In the genomic region with DNA sequence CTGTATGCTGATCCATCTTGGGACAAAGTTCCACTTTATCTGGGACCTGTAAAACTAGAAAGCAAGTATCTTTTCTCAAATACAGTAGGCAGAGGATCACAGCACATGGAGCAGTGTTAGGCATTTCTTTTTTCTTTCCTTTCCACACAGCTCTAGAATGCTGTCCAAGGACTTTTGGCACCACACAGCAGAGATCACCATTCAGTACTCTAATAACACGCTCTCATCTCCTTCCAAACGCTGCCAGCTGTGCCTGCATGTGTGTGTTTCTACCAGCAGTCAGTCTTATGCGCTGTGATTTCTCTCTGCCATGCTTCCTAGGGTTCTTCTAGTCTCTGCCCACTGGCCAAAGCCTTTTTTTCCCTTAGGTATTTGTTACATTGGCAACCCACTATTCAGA, we compare ENCODE assay signal across 26 mouse cellular contexts. TPM values are rescaled to one million over a fixed set of nuclear protein-coding genes. Genes with fewer than 3 reads are reported as not detected.
A peak's percentile ranks its signal among the peaks of the same experiment; 100 is the strongest.
DNase-seq lines count a peak whose midpoint lies in the region; ATAC-seq and TF ChIP-seq lines count a peak whose summit lies in the region.
"Had no signal": no experiment of that assay in that cellular context is flagged by ENCODE, and none has a peak within 500 bp of the region (broad histone marks: within the 10 kb centered on the region; RNA-seq: fewer than 3 reads in every experiment).

No protein-coding gene starts in this region.

- H3K36me3 ChIP-seq in forebrain, postnatal 0 days (ENCODE audit: insufficient read depth), result peaks cover 50% of the 10 kb centered on the region
- peaks cover 93% of the 10 kb centered on the region for H3K36me3 ChIP-seq in forebrain, embryonic 10.5 days (replicated peaks)
- H3K36me3 ChIP-seq in midbrain, postnatal 0 days (ENCODE audit: insufficient read depth, low read length), result peaks cover 27% of the 10 kb centered on the region
- H3K36me3 ChIP-seq in midbrain, embryonic 10.5 days, result peaks cover 95% of the 10 kb centered on the region
- peaks cover 31% of the 10 kb centered on the region for H3K36me3 ChIP-seq in liver, postnatal 0 days (replicated peaks; ENCODE audit: insufficient read depth, low read length)

- H3K27me3 ChIP-seq in forebrain, postnatal 0 days (ENCODE audit: insufficient read depth, low read length), result no peaks in the 10 kb centered on the region
- H3K27me3 ChIP-seq in forebrain, embryonic 10.5 days (ENCODE audit: poor library complexity, severe bottlenecking), result no peaks in the 10 kb centered on the region
- no peaks in the 10 kb centered on the region for H3K27me3 ChIP-seq in midbrain, postnatal 0 days (ENCODE audit: insufficient read depth, low read length)
- H3K27me3 ChIP-seq in midbrain, embryonic 10.5 days (ENCODE audit: low read depth, poor library complexity, severe bottlenecking), result no peaks in the 10 kb centered on the region
- no peaks in the 10 kb centered on the region for H3K27me3 ChIP-seq in liver, postnatal 0 days (ENCODE audit: insufficient read depth, low read length)
- H3K27me3 ChIP-seq: embryonic facial prominence, embryonic 13.5 days; forebrain, embryonic 13.5 days; kidney, embryonic 15.5 days; liver, embryonic 15.5 days had no signal

- H3K27ac ChIP-seq in forebrain, postnatal 0 days (ENCODE audit: low read depth, low read length), result no peak overlapping the region; the same call in 1 of the 2 replicates
- H3K27ac ChIP-seq in forebrain, embryonic 10.5 days, result no peak overlapping the region
- H3K27ac ChIP-seq in midbrain, postnatal 0 days (ENCODE audit: low read depth, low read length), result no peak overlapping the region
- no peak overlapping the region for H3K27ac ChIP-seq in midbrain, embryonic 10.5 days (replicated peaks)
- no peak overlapping the region for H3K27ac ChIP-seq in liver, postnatal 0 days (ENCODE audit: low read depth)
- H3K27ac ChIP-seq: embryonic facial prominence, embryonic 13.5 days; forebrain, embryonic 13.5 days; hindbrain, embryonic 10.5 days; kidney, embryonic 15.5 days; left cerebral cortex, adult 2 months; limb, embryonic 10.5 days; liver, embryonic 15.5 days; stomach, postnatal 0 days had no signal

- H3K9ac ChIP-seq in forebrain, postnatal 0 days, result no peak overlapping the region
- no peak overlapping the region for H3K9ac ChIP-seq in midbrain, postnatal 0 days (replicated peaks; ENCODE audit: low read length, poor library complexity, severe bottlenecking)
- no peak overlapping the region for H3K9ac ChIP-seq in liver, postnatal 0 days (replicated peaks)
- H3K9ac ChIP-seq: embryonic facial prominence, embryonic 13.5 days; forebrain, embryonic 13.5 days; kidney, embryonic 15.5 days; liver, embryonic 15.5 days had no signal

- H3K4me3 ChIP-seq in forebrain, postnatal 0 days (ENCODE audit: low read depth, low read length), result no peak overlapping the region
- no peak overlapping the region for H3K4me3 ChIP-seq in forebrain, embryonic 10.5 days
- no peak overlapping the region for H3K4me3 ChIP-seq in midbrain, postnatal 0 days (ENCODE audit: low read depth, low read length)
- H3K4me3 ChIP-seq in midbrain, embryonic 10.5 days, result no peak overlapping the region
- H3K4me3 ChIP-seq in liver, postnatal 0 days (ENCODE audit: low read depth, low read length), result no peak overlapping the region
- H3K4me3 ChIP-seq: embryonic facial prominence, embryonic 13.5 days; erythroblast, embryonic 14.5 days; forebrain, embryonic 13.5 days; hindbrain, embryonic 10.5 days; kidney, embryonic 15.5 days; left cerebral cortex, adult 2 months; limb, embryonic 10.5 days; liver, embryonic 15.5 days had no signal

- no peak for TF ChIP-seq EP300 in liver, postnatal 0 days (IDR thresholded peaks at IDR 0.05; ENCODE audit: low read depth)

- 60% methylated on average over 3 of the region's 3 CpGs for WGBS in forebrain, postnatal 0 days
- 89% methylated on average over 3 of the region's 3 CpGs for WGBS in forebrain, embryonic 10.5 days
- 75% methylated on average over 3 of the region's 3 CpGs for WGBS in midbrain, postnatal 0 days
- 94% methylated on average over 3 of the region's 3 CpGs for WGBS in midbrain, embryonic 10.5 days
- 85% methylated on average over 3 of the region's 3 CpGs for WGBS in liver, postnatal 0 days (ENCODE audit: insufficient replicate concordance)

- H3K4me2 ChIP-seq in forebrain, postnatal 0 days (ENCODE audit: low read depth), result no peak overlapping the region
- H3K4me2 ChIP-seq in midbrain, postnatal 0 days (ENCODE audit: low read depth, low read length, poor library complexity, severe bottlenecking), result no peak overlapping the region
- H3K4me2 ChIP-seq in liver, postnatal 0 days (ENCODE audit: low read depth, low read length), result no peak overlapping the region
- H3K4me2 ChIP-seq: embryonic facial prominence, embryonic 13.5 days; forebrain, embryonic 13.5 days; kidney, embryonic 15.5 days; liver, embryonic 15.5 days had no signal

- peak; percentile 6 for DNase-seq in forebrain, postnatal 0 days
- DNase-seq in forebrain, embryonic 10.5 days (ENCODE audit: extremely low spot score, low spot score), result no peak
- DNase-seq in heart, adult 8-10 months (ENCODE audit: low spot score), result peak; percentile 11
- no peak for DNase-seq in heart, adult 9 months (ENCODE audit: low spot score in 2 of 2)
- DNase-seq in midbrain, postnatal 0 days (ENCODE audit: low spot score), result peak; percentile 32
- no peak for DNase-seq in midbrain, embryonic 10.5 days (ENCODE audit: low spot score)
- DNase-seq in liver, postnatal 0 days, result no peak
- DNase-seq: cerebellum, adult 8-10 months; cerebellum, postnatal 36 days; embryo, embryonic 11 days; kidney, postnatal 4 days; layer of hippocampus, adult 9-11 months; liver; lung, postnatal 4 days; thymus, adult 2 months; thymus, postnatal 4 days had no signal

- H3K4me1 ChIP-seq in forebrain, postnatal 0 days (ENCODE audit: insufficient read depth), result no peaks in the 10 kb centered on the region
- no peaks in the 10 kb centered on the region for H3K4me1 ChIP-seq in forebrain, embryonic 10.5 days
- no peaks in the 10 kb centered on the region for H3K4me1 ChIP-seq in midbrain, postnatal 0 days (ENCODE audit: insufficient read depth, low read length)
- H3K4me1 ChIP-seq in midbrain, embryonic 10.5 days, result no peaks in the 10 kb centered on the region
- 0 out of 2 replicates have a peak, but pooled peaks cover 1% of the 10 kb centered on the region for H3K4me1 ChIP-seq in liver, postnatal 0 days (ENCODE audit: insufficient read depth)
- H3K4me1 ChIP-seq: forebrain, embryonic 13.5 days; hindbrain, embryonic 10.5 days; kidney, embryonic 15.5 days; liver, embryonic 15.5 days had no signal

- ATAC-seq in forebrain, postnatal 0 days, result 0 out of 2 replicates have a peak, but pooled peaks have one; percentile 16
- ATAC-seq in midbrain, postnatal 0 days (ENCODE audit: low FRiP score), result no peak
- no peak for ATAC-seq in liver, postnatal 0 days
- ATAC-seq: forebrain, embryonic 13.5 days; intestine, postnatal 0 days had no signal

- H3K9me3 ChIP-seq in forebrain, postnatal 0 days (ENCODE audit: low read length), result no peaks in the 10 kb centered on the region
- peaks cover 6% of the 10 kb centered on the region for H3K9me3 ChIP-seq in forebrain, embryonic 10.5 days
- H3K9me3 ChIP-seq in midbrain, postnatal 0 days (ENCODE audit: low read length), result no peaks in the 10 kb centered on the region
- no peaks in the 10 kb centered on the region; the same call in 1 of the 2 replicates for H3K9me3 ChIP-seq in midbrain, embryonic 10.5 days (replicated peaks)
- no peaks in the 10 kb centered on the region for H3K9me3 ChIP-seq in liver, postnatal 0 days (ENCODE audit: low read length)
- H3K9me3 ChIP-seq: forebrain, embryonic 13.5 days; kidney, embryonic 15.5 days; limb, embryonic 10.5 days; liver, embryonic 15.5 days had no signal

- no peak for TF ChIP-seq CTCF in forebrain, postnatal 0 days (IDR thresholded peaks at IDR 0.05; ENCODE audit: low read depth)
- no peak for TF ChIP-seq CTCF in midbrain, postnatal 0 days (IDR thresholded peaks at IDR 0.05)
- TF ChIP-seq CTCF in liver, postnatal 0 days (IDR thresholded peaks at IDR 0.05; ENCODE audit: low read depth), result no peak

RNA-seq across cellular contexts. Expression of a gene that starts 28.3 kb away (rescaled TPM):
- 294 and 311 TPM in 2 replicates for total RNA-seq in forebrain, postnatal 0 days (2014; rRNA removed)
- 498 and 536 TPM in 2 replicates for polyA plus RNA-seq in forebrain, postnatal 0 days (2015; fragmentation: Nextera tagmentation; extraction: Ambion mirVana)
- 346 and 358 TPM in 2 replicates for polyA plus RNA-seq in forebrain, embryonic 10.5 days (2016; fragmentation: Nextera tagmentation; extraction: Ambion mirVana)
- 10 to 100 TPM; 76.3 to 81.5 (median 77.6) TPM for total RNA-seq in heart, adult 8-10 months (2022)
- 271 and 311 TPM in 2 replicates for total RNA-seq in midbrain, postnatal 0 days (2014; rRNA removed)
- 519 TPM in 2 replicates for polyA plus RNA-seq in midbrain, postnatal 0 days (2015; fragmentation: Nextera tagmentation; extraction: Ambion mirVana)
- 341 and 369 TPM in 2 replicates for polyA plus RNA-seq in midbrain, embryonic 10.5 days (2016; fragmentation: Nextera tagmentation; extraction: Ambion mirVana)
- polyA plus RNA-seq in liver, postnatal 0 days (2015; fragmentation: Nextera tagmentation; extraction: Ambion mirVana), result 77.7 and 83.3 TPM in 2 replicates

Comparison
In these comparisons a context has a peak if more than half of its experiments do, and no peak if none do; other contexts are left out.
1. DNase-seq: peak in forebrain, postnatal 0 days (single experiment), heart, adult 8-10 months (single experiment) and midbrain, postnatal 0 days (single experiment); none in forebrain, embryonic 10.5 days (single experiment), heart, adult 9 months (0 of 2), midbrain, embryonic 10.5 days (single experiment) and liver, postnatal 0 days (single experiment).